Mouse (Mus musculus): Measurements from ENCODE around the gene Kif26b. TPM values are rescaled to one million over a fixed set of nuclear protein-coding genes. Genes with fewer than 3 reads are reported as not detected.

Gene Kif26b
- 8.1 and 10.4 TPM in 2 replicates for polyA plus RNA-seq (2014; fragmentation: Nextera tagmentation; extraction: Ambion mirVana)

DNA sequence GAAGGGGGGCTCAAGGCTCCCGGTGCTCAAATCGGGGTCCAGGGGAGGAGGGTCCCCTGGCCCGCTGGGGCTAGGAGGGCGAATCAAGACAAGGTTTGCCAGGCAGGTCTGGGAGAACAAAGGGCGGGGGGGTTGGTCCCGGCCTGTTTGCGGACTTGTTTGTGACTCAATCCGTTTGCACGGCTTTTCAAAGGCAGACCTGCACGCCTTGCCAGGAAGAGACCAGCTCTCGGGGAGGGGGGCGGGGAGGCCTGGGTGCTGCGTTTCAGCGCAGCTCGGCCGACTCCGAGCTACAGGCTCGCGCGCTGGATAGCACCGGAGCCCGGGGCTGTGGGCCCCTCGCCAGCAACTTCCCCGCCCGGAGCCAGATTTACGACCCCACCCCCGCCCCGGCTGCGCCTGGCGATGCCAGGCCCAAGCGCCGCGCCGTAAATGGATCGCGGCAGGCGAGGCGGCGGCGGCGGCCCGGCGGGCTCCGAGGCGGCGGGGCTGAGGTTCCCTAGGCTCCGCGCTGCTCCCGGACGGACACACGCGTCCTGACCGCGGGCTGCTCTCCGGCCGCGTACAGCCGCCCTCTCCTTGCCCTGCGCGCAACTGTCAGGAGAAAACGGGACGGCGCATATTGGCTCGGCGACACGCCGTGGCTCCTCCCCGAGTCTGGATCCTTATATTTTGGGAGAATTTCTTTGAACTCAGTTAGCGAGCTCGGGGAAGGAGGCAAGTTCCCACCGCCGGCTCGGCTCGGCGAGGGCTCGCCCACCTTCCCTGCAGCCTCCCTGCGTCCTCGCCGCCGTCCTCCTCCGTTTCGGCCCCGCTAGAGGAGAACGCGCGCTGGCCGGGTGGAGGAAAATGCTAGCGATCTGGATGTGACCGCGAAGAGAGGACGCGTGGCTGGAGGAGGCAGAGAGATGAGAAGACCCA is at the start of gene Kif26b:
Kif26b (plus strand) TSS at position 695 of the 921 bp plus-strand sequence.
- no peaks in the 10 kb centered on the region; the same call in 1 of the 2 replicates for H3K36me3 ChIP-seq (ENCODE audit: control insufficient read depth, insufficient read depth, low read length)
- peak within 1 kb of the TSS; percentile 79 for H3K9ac ChIP-seq (ENCODE audit: low read depth, low read length)
- peaks cover under 1% of the 10 kb centered on the region for H3K4me1 ChIP-seq (ENCODE audit: control insufficient read depth, insufficient read depth, low read length)
- H3K27me3 ChIP-seq (replicated peaks; ENCODE audit: control insufficient read depth, insufficient read depth, low read length): no peaks in the 10 kb centered on the region
- H3K27ac ChIP-seq (replicated peaks; ENCODE audit: low read depth, low read length): peak within 1 kb of the TSS; percentile 89
- peak within 1 kb of the TSS; percentile 74 for H3K4me3 ChIP-seq (ENCODE audit: low read depth, low read length)
- ATAC-seq (ENCODE audit: low read depth) (peak; percentile 77), DNase-seq (ENCODE audit: low spot score) (peak; percentile 79)
- 0 out of 2 replicates have a peak, but pooled peaks cover 4% of the 10 kb centered on the region for H3K9me3 ChIP-seq (ENCODE audit: control insufficient read depth, low read length)
- peak within 1 kb of the TSS; percentile 100 for H3K4me2 ChIP-seq (ENCODE audit: low read depth, low read length)
- WGBS: under 1% methylated on average over 45 of the region's 92 CpGs

DNA sequence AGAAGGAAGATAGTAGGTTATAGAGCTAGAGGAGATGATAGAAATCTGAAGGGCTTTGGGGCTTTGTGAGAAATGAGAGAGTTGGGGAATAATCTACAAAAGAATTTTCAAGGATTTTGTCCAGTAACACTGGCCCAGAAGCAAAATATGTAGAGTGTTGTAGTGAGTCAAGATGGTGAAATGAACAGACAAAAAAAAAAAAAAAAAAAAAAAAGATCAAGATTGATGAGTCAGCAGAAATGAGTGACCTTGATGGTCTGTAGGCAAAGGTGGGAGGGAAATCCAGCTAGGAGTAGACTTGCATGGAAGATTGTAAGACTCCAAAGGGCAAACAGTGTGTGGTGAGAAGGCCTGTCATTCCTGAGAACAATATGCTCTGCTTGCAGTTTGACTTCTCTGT is 45.1 kb upstream of the Kif26b start:
- no peaks in the 10 kb centered on the region for H3K36me3 ChIP-seq (ENCODE audit: control insufficient read depth, insufficient read depth, low read length)
- no peak for DNase-seq (ENCODE audit: low spot score)
- H3K4me2 ChIP-seq (ENCODE audit: low read depth, low read length): no peak overlapping the region
- ATAC-seq (ENCODE audit: low read depth): no peak
- no peak overlapping the region for H3K9ac ChIP-seq (ENCODE audit: low read depth, low read length)
- no peaks in the 10 kb centered on the region for H3K27me3 ChIP-seq (replicated peaks; ENCODE audit: control insufficient read depth, insufficient read depth, low read length)
- no peak overlapping the region for H3K27ac ChIP-seq (replicated peaks; ENCODE audit: low read depth, low read length)
- no peaks in the 10 kb centered on the region for H3K4me1 ChIP-seq (ENCODE audit: control insufficient read depth, insufficient read depth, low read length)
- no peaks in the 10 kb centered on the region for H3K9me3 ChIP-seq (ENCODE audit: control insufficient read depth, low read length)
- H3K4me3 ChIP-seq (ENCODE audit: low read depth, low read length): no peak overlapping the region

DNA sequence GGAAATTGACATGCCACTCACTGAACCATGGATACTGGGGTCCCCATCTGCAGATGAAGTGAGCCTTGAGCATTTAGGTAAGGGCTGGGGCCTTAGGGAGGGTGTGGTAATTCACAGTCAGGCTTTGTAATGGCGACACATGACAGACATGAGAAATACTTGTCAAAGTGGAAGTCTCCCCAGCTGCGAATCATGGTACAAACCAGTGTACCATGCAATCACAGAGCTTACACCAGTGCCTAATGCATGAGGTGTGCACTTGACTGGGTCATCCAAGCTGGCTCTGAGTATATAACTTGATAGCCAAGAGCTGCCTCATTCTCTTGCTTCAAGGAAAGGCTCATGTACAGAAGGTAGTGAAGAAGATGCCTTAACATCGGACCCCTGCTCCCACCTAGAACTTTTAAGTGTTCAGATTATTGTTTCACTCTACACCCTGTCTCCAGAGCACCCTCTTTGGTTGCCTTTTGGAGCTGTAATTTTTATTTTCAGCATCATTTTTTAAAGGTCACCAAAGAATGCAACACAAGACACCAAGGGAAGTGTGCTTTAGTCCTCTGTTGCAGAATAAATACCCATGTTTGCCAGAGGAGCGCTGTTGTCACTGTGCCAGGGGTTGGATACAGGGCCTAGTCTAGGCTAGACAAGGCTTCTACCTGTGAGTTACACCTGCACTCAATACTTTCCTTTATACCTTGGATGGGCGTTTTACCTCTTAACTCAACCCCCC is 43.6 kb upstream of the Kif26b start:
- no peak overlapping the region for H3K27ac ChIP-seq (replicated peaks; ENCODE audit: low read depth, low read length)
- H3K9me3 ChIP-seq (ENCODE audit: control insufficient read depth, low read length): no peaks in the 10 kb centered on the region
- H3K4me2 ChIP-seq (ENCODE audit: low read depth, low read length): no peak overlapping the region
- H3K9ac ChIP-seq (ENCODE audit: low read depth, low read length): no peak overlapping the region
- ATAC-seq (ENCODE audit: low read depth): no peak
- DNase-seq (ENCODE audit: low spot score): no peak
- H3K4me1 ChIP-seq (ENCODE audit: control insufficient read depth, insufficient read depth, low read length): no peaks in the 10 kb centered on the region
- no peaks in the 10 kb centered on the region for H3K36me3 ChIP-seq (ENCODE audit: control insufficient read depth, insufficient read depth, low read length)
- H3K27me3 ChIP-seq (replicated peaks; ENCODE audit: control insufficient read depth, insufficient read depth, low read length): no peaks in the 10 kb centered on the region
- WGBS: 81% methylated on average over 5 of the region's 5 CpGs
- no peak overlapping the region for H3K4me3 ChIP-seq (ENCODE audit: low read depth, low read length)

DNA sequence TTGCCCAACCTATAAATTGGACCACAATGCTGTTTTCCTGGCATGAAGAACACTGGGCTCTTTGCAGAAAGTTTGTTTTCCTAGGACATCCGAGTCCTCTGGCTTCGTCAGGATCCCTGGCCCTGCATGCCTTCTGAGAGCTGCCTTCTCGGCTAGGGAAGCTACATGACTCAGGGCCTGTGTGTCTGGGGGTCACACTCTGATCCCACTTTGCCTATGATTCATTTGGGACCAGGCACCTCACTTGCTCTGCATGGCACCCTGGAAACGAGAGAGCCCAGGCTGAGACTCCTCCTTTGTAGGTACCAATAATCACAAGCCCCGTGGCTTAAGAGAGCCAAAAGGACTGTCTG is 43.1 kb upstream of the Kif26b start:
- 68% methylated on average over 5 of the region's 5 CpGs for WGBS
- no peak for DNase-seq (ENCODE audit: low spot score)

DNA sequence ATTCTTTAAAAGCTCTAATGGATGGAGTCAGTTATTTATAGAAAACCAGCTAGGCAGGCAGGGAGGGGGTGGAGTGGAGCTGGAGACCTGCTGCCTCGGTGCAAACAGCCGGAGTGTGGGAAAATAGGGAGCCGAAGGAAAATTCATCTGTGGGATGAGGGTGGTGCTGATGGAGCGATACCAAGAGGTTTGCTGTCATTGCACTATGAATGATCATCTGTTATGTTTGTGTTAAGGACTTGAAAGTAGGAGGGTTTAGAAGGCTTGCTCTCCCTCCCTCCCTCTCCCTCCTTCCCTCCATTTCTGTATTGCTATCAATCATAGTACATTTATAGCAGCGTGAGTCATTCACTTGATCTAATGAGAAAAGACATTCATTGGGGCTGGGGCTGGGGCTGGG is 42.1 kb upstream of the Kif26b start:
- ATAC-seq (ENCODE audit: low read depth) (no peak), DNase-seq (ENCODE audit: low spot score) (no peak)
- Histone ChIP-seq H3K9ac (ENCODE audit: low read depth, low read length) (no peak overlapping the region), H3K4me3 (ENCODE audit: low read depth, low read length) (no peak overlapping the region), H3K27me3 (replicated peaks; ENCODE audit: control insufficient read depth, insufficient read depth, low read length) (no peaks in the 10 kb centered on the region), H3K4me2 (ENCODE audit: low read depth, low read length) (no peak overlapping the region), H3K36me3 (ENCODE audit: control insufficient read depth, insufficient read depth, low read length) (no peaks in the 10 kb centered on the region), H3K9me3 (ENCODE audit: control insufficient read depth, low read length) (no peaks in the 10 kb centered on the region), H3K27ac (replicated peaks; ENCODE audit: low read depth, low read length) (no peak overlapping the region), H3K4me1 (ENCODE audit: control insufficient read depth, insufficient read depth, low read length) (no peaks in the 10 kb centered on the region)
- 58% methylated on average over 5 of the region's 5 CpGs for WGBS

More for the DNA sequence above, 43.1 kb upstream of the Kif26b start:
- ATAC-seq (ENCODE audit: low read depth): no peak
- H3K27ac ChIP-seq (replicated peaks; ENCODE audit: low read depth, low read length): no peak overlapping the region
- H3K9me3 ChIP-seq (ENCODE audit: control insufficient read depth, low read length): no peaks in the 10 kb centered on the region
- H3K9ac ChIP-seq (ENCODE audit: low read depth, low read length): no peak overlapping the region
- H3K4me3 ChIP-seq (ENCODE audit: low read depth, low read length): no peak overlapping the region
- H3K4me2 ChIP-seq (ENCODE audit: low read depth, low read length): no peak overlapping the region
- H3K4me1 ChIP-seq (ENCODE audit: control insufficient read depth, insufficient read depth, low read length): no peaks in the 10 kb centered on the region
- H3K36me3 ChIP-seq (ENCODE audit: control insufficient read depth, insufficient read depth, low read length): no peaks in the 10 kb centered on the region
- no peaks in the 10 kb centered on the region for H3K27me3 ChIP-seq (replicated peaks; ENCODE audit: control insufficient read depth, insufficient read depth, low read length)

DNA sequence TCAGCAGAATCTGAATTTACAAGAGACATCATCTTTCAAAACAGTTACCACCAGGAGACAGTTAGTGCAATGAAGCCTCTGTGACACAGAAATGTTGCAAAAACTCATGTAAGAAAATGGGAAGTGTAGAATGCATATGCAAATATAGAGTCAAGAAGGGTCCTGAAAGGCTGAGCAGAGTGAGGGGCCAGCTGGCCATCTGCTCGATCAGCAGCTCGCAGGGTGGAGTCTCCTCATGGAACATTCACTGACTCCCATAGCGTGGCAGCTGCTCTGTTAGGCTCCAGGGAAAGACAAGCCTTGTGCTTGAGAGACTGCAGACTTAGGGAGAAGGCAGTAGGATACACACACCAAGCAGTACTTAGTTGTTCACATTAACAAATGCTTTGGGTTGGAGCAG is 39.8 kb upstream of the Kif26b start:
- H3K4me1 ChIP-seq (ENCODE audit: control insufficient read depth, insufficient read depth, low read length): no peaks in the 10 kb centered on the region
- DNase-seq (ENCODE audit: low spot score) (peak; percentile 49), ATAC-seq (ENCODE audit: low read depth) (peak; percentile 55; the same call in 1 of the 2 replicates)
- H3K4me3 ChIP-seq (ENCODE audit: low read depth, low read length): no peak overlapping the region
- H3K36me3 ChIP-seq (ENCODE audit: control insufficient read depth, insufficient read depth, low read length): no peaks in the 10 kb centered on the region
- H3K27ac ChIP-seq (replicated peaks; ENCODE audit: low read depth, low read length): no peak overlapping the region
- H3K27me3 ChIP-seq (replicated peaks; ENCODE audit: control insufficient read depth, insufficient read depth, low read length): no peaks in the 10 kb centered on the region
- no peaks in the 10 kb centered on the region for H3K9me3 ChIP-seq (ENCODE audit: control insufficient read depth, low read length)
- H3K4me2 ChIP-seq (ENCODE audit: low read depth, low read length): no peak overlapping the region
- 17% methylated on average over 3 of the region's 3 CpGs for WGBS
- H3K9ac ChIP-seq (ENCODE audit: low read depth, low read length): no peak overlapping the region

DNA sequence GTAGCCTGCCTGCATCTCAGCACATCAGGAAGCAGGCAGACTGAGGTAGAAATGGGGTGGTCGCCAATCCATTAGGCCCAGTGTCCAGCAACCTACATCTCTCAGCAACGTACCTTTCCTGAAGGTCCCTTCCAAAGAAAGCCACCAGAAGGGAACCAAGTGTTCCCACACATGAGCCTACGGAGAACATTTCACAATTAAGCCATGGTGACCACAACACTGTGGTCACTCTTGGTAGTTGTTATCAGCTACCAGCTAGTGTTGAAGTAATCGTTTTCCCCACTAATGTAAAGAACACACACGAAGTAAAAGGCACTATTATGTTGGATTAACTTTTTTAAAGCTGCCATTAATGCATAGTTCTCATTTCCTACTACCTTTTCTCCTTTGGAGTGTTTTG is 37.2 kb upstream of the Kif26b start:
- Histone ChIP-seq H3K27ac (replicated peaks; ENCODE audit: low read depth, low read length) (no peak overlapping the region), H3K36me3 (ENCODE audit: control insufficient read depth, insufficient read depth, low read length) (no peaks in the 10 kb centered on the region), H3K9me3 (ENCODE audit: control insufficient read depth, low read length) (no peaks in the 10 kb centered on the region), H3K4me3 (ENCODE audit: low read depth, low read length) (no peak overlapping the region), H3K9ac (ENCODE audit: low read depth, low read length) (no peak overlapping the region), H3K4me1 (ENCODE audit: control insufficient read depth, insufficient read depth, low read length) (no peaks in the 10 kb centered on the region), H3K4me2 (ENCODE audit: low read depth, low read length) (no peak overlapping the region), H3K27me3 (replicated peaks; ENCODE audit: control insufficient read depth, insufficient read depth, low read length) (no peaks in the 10 kb centered on the region)
- ATAC-seq (ENCODE audit: low read depth): no peak
- no peak for DNase-seq (ENCODE audit: low spot score)
- 81% methylated on average over 5 of the region's 5 CpGs for WGBS

DNA sequence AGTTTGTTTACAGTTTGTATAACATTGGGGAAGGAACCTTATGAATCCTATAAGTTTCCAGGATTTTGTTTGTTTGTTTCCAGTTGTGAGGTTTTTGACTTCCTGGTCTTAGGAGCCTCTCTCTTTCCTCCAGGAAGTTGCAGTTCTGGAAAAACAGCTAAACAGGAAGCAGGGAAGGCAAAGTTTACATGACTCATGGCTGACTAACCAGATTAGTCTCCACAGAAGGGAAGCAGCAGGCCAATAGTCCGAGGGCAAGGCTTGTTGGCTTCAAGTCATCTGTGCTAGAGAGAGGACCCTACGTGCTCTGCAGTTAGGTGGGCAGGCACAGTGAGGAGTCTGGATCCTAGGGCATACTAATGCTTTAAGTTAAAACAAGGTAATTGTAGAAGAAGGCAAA is 36.4 kb upstream of the Kif26b start:
- no peaks in the 10 kb centered on the region for H3K4me1 ChIP-seq (ENCODE audit: control insufficient read depth, insufficient read depth, low read length)
- H3K27ac ChIP-seq (replicated peaks; ENCODE audit: low read depth, low read length): no peak overlapping the region
- no peaks in the 10 kb centered on the region for H3K36me3 ChIP-seq (ENCODE audit: control insufficient read depth, insufficient read depth, low read length)
- DNase-seq (ENCODE audit: low spot score) (no peak), ATAC-seq (ENCODE audit: low read depth) (no peak)
- 73% methylated on average over 2 of the region's 2 CpGs for WGBS
- H3K9ac ChIP-seq (ENCODE audit: low read depth, low read length): no peak overlapping the region
- no peak overlapping the region for H3K4me2 ChIP-seq (ENCODE audit: low read depth, low read length)
- H3K27me3 ChIP-seq (replicated peaks; ENCODE audit: control insufficient read depth, insufficient read depth, low read length): no peaks in the 10 kb centered on the region
- H3K9me3 ChIP-seq (ENCODE audit: control insufficient read depth, low read length): no peaks in the 10 kb centered on the region
- H3K4me3 ChIP-seq (ENCODE audit: low read depth, low read length): no peak overlapping the region

All from embryonic facial prominence, embryonic 14.5 days (tissue).